Mouse (Mus musculus) limb, embryonic 15.5 days (tissue): ENCODE measurements around the gene Vav1. TPM values are rescaled to one million over a fixed set of nuclear protein-coding genes. Genes with fewer than 3 reads are reported as not detected.

Experiments
- ATAC-seq: fragments of 200-750 bp; cut with Nextera tagmentation; 2 replicates; pipeline ENCODE4 v1.8.0; 2017; ENCODE audit warnings: low read depth, moderate TSS enrichment; ENCODE audit not compliant: insufficient number of reproducible peaks, low FRiP score, low TSS enrichment
- H3K27ac ChIP-seq: fragments of 300-500 bp; sonication (generic); 2 replicates; pipeline ENCODE4 v1.5.1; 2015; ENCODE audit warnings: moderate library complexity, mild to moderate bottlenecking, inconsistent platforms
- H3K27me3 ChIP-seq: fragments of 300-500 bp; sonication (generic); 2 replicates; pipeline ENCODE4 v1.6.1; 2015; ENCODE audit warnings: inconsistent platforms
- H3K36me3 ChIP-seq: fragments of 300-500 bp; sonication (generic); 2 replicates; pipeline ENCODE4 v1.6.1; 2015; ENCODE audit warnings: inconsistent platforms
- H3K4me1 ChIP-seq: fragments of 300-500 bp; sonication (generic); 2 replicates; pipeline ENCODE4 v1.6.1; 2015; ENCODE audit warnings: inconsistent platforms
- H3K4me2 ChIP-seq: fragments of 300-500 bp; sonication (generic); 2 replicates; pipeline ENCODE4 v1.6.1; 2015; ENCODE audit warnings: mild to moderate bottlenecking, inconsistent platforms
- H3K4me3 ChIP-seq: fragments of 300-500 bp; sonication (generic); 2 replicates; pipeline ENCODE4 v1.5.1; 2015; ENCODE audit warnings: mild to moderate bottlenecking, inconsistent platforms
- H3K9ac ChIP-seq: fragments of 300-500 bp; sonication (generic); 2 replicates; pipeline ENCODE4 v1.6.1; 2015; ENCODE audit warnings: inconsistent platforms
- H3K9me3 ChIP-seq: fragments of 300-500 bp; sonication (generic); 2 replicates; pipeline ENCODE4 v1.6.1; 2016; ENCODE audit warnings: inconsistent platforms
- WGBS: fragments of 180-500 bp; shearing (Covaris S2); methylation state at CpG from one replicate; pipeline ENCODE4 v1.1.7; 2015; 5-methylcytosine and 5-hydroxymethylcytosine counted together
- polyA plus RNA-seq: library from polyadenylated mRNA; unstranded; fragments of >200 nt; fragmentation: Nextera tagmentation; extraction: Ambion mirVana; gene quantifications from 2 replicates; pipeline ENCODE4 v1.2.1, GENCODE M21; 2015

The Vav1 gene
- polyA plus RNA-seq, 1 experiment from 2014 or later = 4.1 TPM

DNA sequence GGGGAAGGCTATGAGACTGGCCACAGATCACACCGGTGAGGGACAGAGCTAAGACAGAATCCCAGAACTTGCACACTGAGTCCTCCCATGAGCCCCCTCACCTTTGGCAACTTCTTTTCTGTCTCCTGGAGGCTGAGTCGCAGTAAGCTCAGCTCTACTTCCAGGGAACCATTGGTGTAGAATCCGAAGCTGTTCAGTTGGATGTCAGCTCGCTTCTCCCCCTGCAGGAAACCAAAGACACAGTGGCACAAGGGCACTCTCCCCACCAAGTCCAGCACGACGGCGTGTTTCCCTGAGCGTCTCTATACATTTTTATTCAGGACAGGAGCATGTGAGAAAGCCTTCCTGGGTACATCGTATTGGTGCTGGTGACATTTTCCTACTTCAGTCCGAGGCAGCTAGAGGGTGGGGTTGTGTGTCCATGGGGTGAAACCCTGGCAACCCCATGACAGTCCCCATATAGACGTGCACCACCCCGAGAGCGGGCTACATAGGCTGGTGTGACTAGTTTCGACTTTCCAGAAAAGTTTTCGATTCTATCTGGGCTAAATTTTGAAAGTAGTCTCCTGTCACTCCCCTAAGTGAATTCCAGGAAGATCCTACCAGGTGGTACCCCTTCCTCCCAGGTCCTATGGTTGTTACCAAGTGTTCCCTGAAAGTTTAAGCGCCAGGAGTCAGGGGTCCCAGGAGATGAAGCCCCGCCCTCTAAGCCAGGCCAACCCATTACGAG lies 32.1 kb upstream of the Vav1 start:
- 4% methylated on average over 18 of the region's 18 CpGs for WGBS
- H3K9ac ChIP-seq = peak overlapping the region; percentile 68
- H3K27ac ChIP-seq = peak overlapping the region; percentile 98
- no peaks in the 10 kb centered on the region for H3K27me3 ChIP-seq
- peaks cover 27% of the 10 kb centered on the region for H3K36me3 ChIP-seq
- no peak for ATAC-seq
- H3K9me3 ChIP-seq = no peaks in the 10 kb centered on the region
- peak overlapping the region; percentile 82 for H3K4me2 ChIP-seq
- peak overlapping the region; percentile 80 for H3K4me3 ChIP-seq
- peaks cover 32% of the 10 kb centered on the region for H3K4me1 ChIP-seq

DNA sequence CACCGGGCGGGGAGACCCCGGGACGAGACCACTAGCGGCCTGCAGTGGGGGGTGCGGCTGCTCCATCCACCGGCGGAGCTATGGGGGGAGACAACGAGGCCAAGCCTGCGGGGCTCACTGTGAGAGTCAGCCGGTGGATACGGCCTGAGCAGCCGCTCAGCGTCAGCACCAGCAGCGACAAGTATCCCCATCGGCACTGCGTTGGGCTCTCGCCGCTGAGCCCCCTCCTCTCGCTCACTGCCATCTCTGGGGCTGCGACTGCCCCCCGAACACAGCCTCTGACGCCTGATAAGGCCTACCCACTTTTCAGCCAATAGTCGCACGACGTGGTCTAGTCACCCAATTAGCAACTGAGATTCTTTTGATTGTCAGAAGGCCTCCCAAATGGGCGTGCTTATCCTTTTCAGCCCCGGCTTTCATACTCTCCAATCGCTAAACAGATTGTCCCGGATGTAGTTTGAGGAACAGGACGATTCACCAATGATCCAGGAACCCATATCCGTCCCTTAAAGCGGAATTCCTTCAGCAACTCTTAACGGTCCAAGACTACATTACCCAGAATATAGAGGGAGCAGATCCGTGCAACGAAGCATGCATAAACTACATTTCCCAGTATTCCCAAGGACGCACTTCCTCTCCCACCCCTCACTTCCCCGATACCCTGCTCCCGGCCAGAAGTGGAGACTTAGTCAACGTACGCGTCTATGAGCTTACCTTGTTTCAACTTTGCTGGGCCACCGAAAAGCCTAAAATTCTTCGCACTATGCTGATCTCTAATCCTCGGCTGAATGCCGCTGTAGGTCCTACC lies 31.3 kb upstream of the Vav1 start:
- under 1% methylated on average over 46 of the region's 46 CpGs for WGBS

DNA sequence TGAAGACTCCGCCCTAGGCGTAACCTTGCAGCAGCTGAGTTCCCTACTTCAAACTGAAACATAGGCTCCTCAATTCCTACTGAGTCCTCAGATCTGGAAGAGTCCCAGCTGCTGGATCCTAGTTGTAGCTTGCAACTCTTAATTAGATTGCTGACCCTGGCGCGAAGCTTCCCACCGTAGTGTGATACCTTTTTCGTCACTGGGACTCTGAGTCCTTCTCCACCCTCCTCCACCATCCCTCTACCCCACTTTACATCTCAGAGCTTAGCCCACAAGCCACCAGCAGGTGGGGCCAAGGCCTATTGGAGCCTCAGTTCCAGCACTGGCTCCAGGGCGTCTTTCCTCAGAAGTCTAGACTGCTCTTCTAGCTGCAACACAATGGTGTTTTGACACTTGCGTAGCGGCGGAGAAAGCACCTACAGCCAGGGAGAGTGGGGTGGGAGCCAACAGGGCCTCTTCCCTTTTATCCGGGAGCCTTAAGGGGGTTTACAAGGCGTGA lies 30.6 kb upstream of the Vav1 start, which contains the start of gene Gpr108:
Gene Gpr108 (minus strand): TSS at position 246 of the 499 bp plus-strand sequence.
- peak within 1 kb of the TSS; percentile 98 for H3K27ac ChIP-seq

More for the DNA sequence above, 31.3 kb upstream of the Vav1 start:
- Histone ChIP-seq H3K4me3 (peak overlapping the region; percentile 80), H3K27me3 (no peaks in the 10 kb centered on the region), H3K4me2 (peak overlapping the region; percentile 92), H3K36me3 (peaks cover 21% of the 10 kb centered on the region), H3K9me3 (no peaks in the 10 kb centered on the region), H3K27ac (peak overlapping the region; percentile 98), H3K4me1 (peaks cover 32% of the 10 kb centered on the region), H3K9ac (peak overlapping the region; percentile 68)
- peak; percentile 93 for ATAC-seq

GRCm38 (mm10) chr17:57248771-57249170 lies 30.1 kb upstream of the Vav1 start:
- no peak for ATAC-seq
- peak overlapping the region; percentile 92 for H3K4me2 ChIP-seq
- H3K4me3 ChIP-seq = peak overlapping the region; percentile 80
- H3K4me1 ChIP-seq = peaks cover 32% of the 10 kb centered on the region
- no peaks in the 10 kb centered on the region for H3K27me3 ChIP-seq
- 8% methylated on average over 13 of the region's 13 CpGs for WGBS
- H3K36me3 ChIP-seq = peaks cover 18% of the 10 kb centered on the region
- peak overlapping the region; percentile 31; the same call in 1 of the 2 replicates for H3K9ac ChIP-seq
- no peaks in the 10 kb centered on the region for H3K9me3 ChIP-seq
- peak overlapping the region; percentile 93 for H3K27ac ChIP-seq

More for the DNA sequence above, 30.6 kb upstream of the Vav1 start, which contains the start of gene Gpr108:
- under 1% methylated on average over 12 of the region's 12 CpGs for whole genome bisulfite sequencing
- Histone ChIP-seq H3K4me2 (peak within 1 kb of the TSS; percentile 92), H3K9me3 (no peaks in the 10 kb centered on the region), H3K4me1 (peaks cover 32% of the 10 kb centered on the region), H3K9ac (peak within 1 kb of the TSS; percentile 68), H3K27me3 (no peaks in the 10 kb centered on the region), H3K36me3 (peaks cover 15% of the 10 kb centered on the region; the same call in 1 of the 2 replicates), H3K4me3 (peak within 1 kb of the TSS; percentile 80)
- peak; percentile 52 for ATAC-seq

DNA sequence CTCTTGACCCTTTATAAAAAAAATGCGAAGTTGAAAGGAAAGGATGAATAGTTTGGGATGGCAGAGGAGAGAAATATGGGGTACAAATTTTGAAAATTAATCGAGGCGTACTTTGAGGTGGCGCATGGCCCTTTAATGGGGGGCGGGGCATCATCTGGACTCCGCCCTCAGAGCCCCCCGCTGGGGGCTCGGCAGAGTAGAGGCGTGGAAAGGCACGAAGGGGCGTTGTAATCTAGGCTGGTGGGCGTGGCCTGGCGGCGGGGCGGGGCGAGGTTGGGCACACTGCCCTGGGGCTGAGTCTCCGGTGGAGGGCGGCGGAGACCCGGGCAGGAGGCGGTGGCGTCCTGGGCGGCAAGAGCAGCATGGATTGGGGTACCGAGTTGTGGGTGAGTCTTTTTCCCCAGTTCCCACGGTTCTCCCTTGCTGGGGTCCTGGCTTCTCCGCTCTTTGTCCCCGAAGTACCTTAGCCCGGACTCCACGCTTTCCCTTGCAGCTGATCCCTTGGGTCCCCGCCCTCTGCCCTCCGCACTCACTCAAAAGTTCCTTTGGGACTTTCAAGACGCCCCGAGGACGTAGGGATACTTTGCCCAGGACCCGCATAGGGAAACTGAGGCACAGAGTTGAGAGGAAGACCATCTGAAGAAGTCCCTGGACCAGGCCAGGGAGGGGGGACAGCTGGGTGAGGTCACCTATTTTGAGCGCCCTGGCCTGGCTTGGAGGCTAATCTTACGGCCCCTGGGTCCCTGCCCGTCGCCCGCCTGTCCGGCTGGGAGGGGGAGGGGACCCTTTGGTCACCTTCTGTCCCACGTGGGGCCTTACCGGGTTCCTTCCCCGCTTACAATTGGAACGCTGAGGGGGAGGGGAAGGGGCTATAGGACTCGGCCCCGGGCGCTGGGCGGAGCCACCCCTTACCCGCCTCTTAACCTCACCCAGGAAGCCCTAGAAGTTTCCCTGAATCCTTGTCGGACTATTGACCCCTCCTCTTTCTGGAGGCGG lies 29.4 kb upstream of the Vav1 start, which contains the start of gene Trip10:
Gene Trip10 (plus strand): TSS at position 270 of the 996 bp plus-strand sequence.
- ATAC-seq = peak; percentile 31
- H3K36me3 ChIP-seq = peaks cover 18% of the 10 kb centered on the region
- H3K27ac ChIP-seq = peak within 1 kb of the TSS; percentile 93
- H3K4me3 ChIP-seq = peak within 1 kb of the TSS; percentile 80
- H3K9me3 ChIP-seq = no peaks in the 10 kb centered on the region
- peaks cover 32% of the 10 kb centered on the region for H3K4me1 ChIP-seq
- under 1% methylated on average over 52 of the region's 52 CpGs for WGBS
- peak within 1 kb of the TSS; percentile 65 for H3K9ac ChIP-seq
- no peaks in the 10 kb centered on the region for H3K27me3 ChIP-seq
- H3K4me2 ChIP-seq = peak within 1 kb of the TSS; percentile 92

DNA sequence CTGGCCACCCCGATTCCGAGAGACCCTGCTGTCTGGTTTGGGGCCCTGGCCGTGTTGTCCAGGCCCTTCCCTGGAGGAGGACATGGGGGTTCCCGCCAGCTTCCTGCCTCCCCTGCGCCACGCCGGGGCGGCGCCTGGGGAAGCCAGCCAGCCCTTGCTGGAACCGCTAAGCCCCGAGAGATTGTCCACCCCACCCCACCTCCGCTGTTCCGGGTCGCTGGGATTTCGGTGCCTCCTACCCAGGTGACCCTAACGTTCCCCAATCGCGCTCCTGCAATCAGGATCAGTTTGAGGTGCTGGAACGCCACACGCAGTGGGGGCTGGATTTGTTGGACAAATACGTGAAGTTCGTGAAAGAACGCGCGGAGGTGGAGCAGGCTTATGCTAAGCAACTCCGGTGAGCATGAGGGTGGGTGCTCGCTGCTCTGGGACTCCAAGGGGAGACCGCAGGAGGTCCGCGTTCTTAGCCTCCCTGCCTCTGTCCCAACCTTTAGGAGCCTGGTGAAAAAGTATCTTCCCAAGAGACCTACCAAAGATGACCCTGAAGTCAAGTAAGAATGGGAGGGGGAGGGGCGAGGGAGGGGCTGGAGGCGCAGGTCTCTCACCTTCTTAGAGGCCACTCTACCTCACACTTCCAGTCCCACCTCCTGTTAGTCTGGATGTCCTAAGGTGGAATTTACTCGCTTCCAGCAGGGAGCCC lies 28.3 kb upstream of the Vav1 start:
- Histone ChIP-seq H3K4me2 (peak overlapping the region; percentile 92), H3K9me3 (no peaks in the 10 kb centered on the region), H3K9ac (peak overlapping the region; percentile 65), H3K36me3 (peaks cover 24% of the 10 kb centered on the region), H3K27me3 (no peaks in the 10 kb centered on the region), H3K27ac (peak overlapping the region; percentile 93), H3K4me3 (peak overlapping the region; percentile 80), H3K4me1 (peaks cover 32% of the 10 kb centered on the region)
- no peak for ATAC-seq
- 2% methylated on average over 33 of the region's 33 CpGs for WGBS

DNA sequence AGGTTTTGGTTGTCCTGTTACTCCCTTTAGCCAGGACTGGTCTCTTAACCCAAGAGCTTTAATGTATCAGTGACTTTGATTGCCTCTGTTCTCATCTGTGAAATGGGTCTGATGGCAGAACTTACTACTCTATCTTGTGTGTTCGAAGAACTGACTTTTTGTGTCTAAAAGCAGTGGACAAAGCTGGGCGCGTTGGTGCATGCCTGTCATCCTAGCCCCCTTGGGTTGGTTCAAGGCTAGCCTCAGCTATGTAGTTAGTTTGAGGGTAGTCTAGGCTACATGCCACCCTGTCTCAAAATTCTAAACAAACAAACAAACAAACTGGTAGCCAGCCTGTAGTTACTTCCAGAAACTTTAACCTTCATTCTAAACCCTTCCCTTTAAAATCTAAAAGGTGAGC lies 27.5 kb upstream of the Vav1 start:
- no peak overlapping the region for H3K9ac ChIP-seq
- no peaks in the 10 kb centered on the region for H3K27me3 ChIP-seq
- H3K27ac ChIP-seq = no peak overlapping the region
- no peaks in the 10 kb centered on the region for H3K9me3 ChIP-seq
- no peak for ATAC-seq
- H3K36me3 ChIP-seq = peaks cover 30% of the 10 kb centered on the region
- H3K4me1 ChIP-seq = peaks cover 27% of the 10 kb centered on the region
- H3K4me3 ChIP-seq = no peak overlapping the region
- 93% methylated on average over 3 of the region's 3 CpGs for WGBS
- H3K4me2 ChIP-seq = no peak overlapping the region

DNA sequence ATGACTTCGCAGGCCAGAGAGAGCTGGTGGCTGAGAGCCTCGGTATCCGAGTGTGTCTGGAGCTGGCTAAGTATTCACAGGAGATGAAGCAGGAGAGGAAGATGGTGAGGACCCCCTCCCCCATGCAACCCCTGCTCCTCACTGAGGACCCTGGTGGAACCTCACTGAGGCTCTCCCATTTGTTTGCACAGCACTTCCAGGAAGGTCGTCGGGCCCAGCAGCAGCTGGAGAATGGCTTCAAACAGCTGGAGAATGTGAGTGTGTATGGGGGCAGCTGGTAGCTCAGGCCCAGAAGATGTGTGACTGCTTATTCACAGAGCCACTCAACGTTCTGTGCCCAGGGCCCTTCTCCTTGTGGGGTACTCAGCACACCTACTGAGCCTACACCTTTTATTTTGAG lies 25.6 kb upstream of the Vav1 start:
- H3K4me3 ChIP-seq = no peak overlapping the region
- peaks cover 19% of the 10 kb centered on the region for H3K4me1 ChIP-seq
- no peak overlapping the region for H3K4me2 ChIP-seq
- no peak overlapping the region for H3K27ac ChIP-seq
- no peaks in the 10 kb centered on the region for H3K9me3 ChIP-seq
- WGBS = 77% methylated on average over 6 of the region's 6 CpGs
- H3K9ac ChIP-seq = no peak overlapping the region
- ATAC-seq = no peak
- H3K36me3 ChIP-seq = peaks cover 47% of the 10 kb centered on the region
- H3K27me3 ChIP-seq = no peaks in the 10 kb centered on the region

- no peaks in the 10 kb centered on the region for H3K9me3 ChIP-seq
- ATAC-seq = no peak
- peaks cover 66% of the 10 kb centered on the region for H3K36me3 ChIP-seq
- no peaks in the 10 kb centered on the region for H3K27me3 ChIP-seq
- H3K9ac ChIP-seq = no peak overlapping the region
- H3K4me2 ChIP-seq = no peak overlapping the region
- H3K4me3 ChIP-seq = no peak overlapping the region
- WGBS = 91% methylated on average over 14 of the region's 14 CpGs
- peaks cover 7% of the 10 kb centered on the region for H3K4me1 ChIP-seq
- no peak overlapping the region for H3K27ac ChIP-seq
Observed at GRCm38 (mm10) chr17:57255354-57255753, 23.5 kb upstream of the Vav1 start.

GRCm38 (mm10) chr17:57256921-57257485 lies 21.9 kb upstream of the Vav1 start:
- Histone ChIP-seq H3K4me3 (no peak overlapping the region), H3K4me1 (no peaks in the 10 kb centered on the region), H3K36me3 (peaks cover 82% of the 10 kb centered on the region), H3K4me2 (no peak overlapping the region), H3K9me3 (no peaks in the 10 kb centered on the region), H3K27ac (no peak overlapping the region), H3K9ac (no peak overlapping the region), H3K27me3 (no peaks in the 10 kb centered on the region)
- no peak for ATAC-seq
- 95% methylated on average over 22 of the region's 22 CpGs for WGBS
